Comparison of ENCODE assay signal across 21 mouse cellular contexts in genomic region chr5:124713741-124714140, GRCm38 (mm10). TPM values are rescaled to one million over a fixed set of nuclear protein-coding genes. Genes with fewer than 3 reads are reported as not detected.
DNase-seq lines count a peak whose midpoint lies in the region; ATAC-seq and TF ChIP-seq lines count a peak whose summit lies in the region.
"Had no signal": no experiment of that assay in that cellular context is flagged by ENCODE, and none has a peak within 500 bp of the region (broad histone marks: within the 10 kb centered on the region; RNA-seq: fewer than 3 reads in every experiment).

No protein-coding gene starts in this region.

- H3K4me1 ChIP-seq in kidney, adult 2 months (ENCODE audit: control insufficient read depth, insufficient read depth, low read length) = no peaks in the 10 kb centered on the region
- H3K4me1 ChIP-seq in kidney, embryonic 15.5 days = no peaks in the 10 kb centered on the region
- no peaks in the 10 kb centered on the region for H3K4me1 ChIP-seq in brown adipose tissue, adult 24 weeks (ENCODE audit: control insufficient read depth, insufficient read depth, insufficient read length, low read length)
- H3K4me1 ChIP-seq: embryonic facial prominence, embryonic 10.5 days; forebrain, embryonic 13.5 days; heart, embryonic 13.5 days; hindbrain, embryonic 12.5 days had no signal

- H3K9me3 ChIP-seq in kidney, embryonic 15.5 days (replicated peaks) = no peaks in the 10 kb centered on the region
- H3K9me3 ChIP-seq: forebrain, embryonic 13.5 days; hindbrain, embryonic 12.5 days had no signal

- H3K9ac ChIP-seq in kidney, embryonic 15.5 days = no peak overlapping the region
- H3K9ac ChIP-seq: forebrain, embryonic 13.5 days; forebrain, postnatal 0 days; heart, embryonic 13.5 days; hindbrain, embryonic 12.5 days had no signal

- 60% methylated on average over 5 of the region's 5 CpGs for WGBS in kidney, adult 2 months
- 82% methylated on average over 5 of the region's 5 CpGs for WGBS in kidney, embryonic 15.5 days

- peak; percentile 43 for DNase-seq in kidney, adult 2 months
- DNase-seq in R1 (ENCODE audit: low read depth, low spot score) = peak; percentile 37
- DNase-seq in kidney, postnatal 36 days = peak; percentile 28 to 31
- no peak for DNase-seq in liver
- no peak for DNase-seq in embryo, embryonic 10 days (ENCODE audit: low spot score)
- DNase-seq: adrenal gland, postnatal 14 days; cerebellum, adult 18-20 months; cerebellum, adult 9-11 months; cerebellum, postnatal 36 days; forebrain, postnatal 0 days; gastrocnemius, postnatal 14 days; heart, postnatal 4 days had no signal

- H3K27me3 ChIP-seq in kidney, adult 2 months (replicated peaks; ENCODE audit: control insufficient read depth, insufficient read depth, low read length) = no peaks in the 10 kb centered on the region
- no peaks in the 10 kb centered on the region for H3K27me3 ChIP-seq in kidney, embryonic 15.5 days
- H3K27me3 ChIP-seq: forebrain, embryonic 13.5 days; heart, embryonic 13.5 days; hindbrain, embryonic 12.5 days had no signal

- TF ChIP-seq CTCF in kidney, adult 2 months (conservative IDR thresholded peaks at IDR 0.05; ENCODE audit: insufficient read depth, insufficient read length, low read depth, low read length) = no peak

- peaks cover 2% of the 10 kb centered on the region for H3K36me3 ChIP-seq in kidney, adult 2 months (ENCODE audit: control insufficient read depth, insufficient read depth, low read length)
- H3K36me3 ChIP-seq in kidney, embryonic 15.5 days = peaks cover 83% of the 10 kb centered on the region

- ATAC-seq in kidney, embryonic 15.5 days (replicated peaks; ENCODE audit: low FRiP score) = no peak
- ATAC-seq: activated CD4-positive, CD25-positive, alpha-beta regulatory T cell, adult 4 months; forebrain, embryonic 13.5 days; forebrain, postnatal 0 days; hindbrain, embryonic 16.5 days had no signal

- no peak overlapping the region for H3K4me3 ChIP-seq in kidney, adult 2 months (ENCODE audit: insufficient read depth, low read depth, low read length)
- H3K4me3 ChIP-seq in kidney, embryonic 15.5 days (replicated peaks) = no peak overlapping the region
- no peak overlapping the region for H3K4me3 ChIP-seq in brown adipose tissue, adult 24 weeks (ENCODE audit: insufficient read depth, low read depth, low read length)
- H3K4me3 ChIP-seq: embryonic facial prominence, embryonic 10.5 days; forebrain, embryonic 13.5 days; heart, embryonic 13.5 days; hindbrain, embryonic 12.5 days had no signal

- H3K4me2 ChIP-seq in kidney, embryonic 15.5 days = no peak overlapping the region
- H3K4me2 ChIP-seq: forebrain, embryonic 13.5 days; heart, embryonic 13.5 days; hindbrain, embryonic 12.5 days had no signal

- TF ChIP-seq POLR2A in kidney, adult 2 months (IDR thresholded peaks at IDR 0.05; ENCODE audit: low read depth, low read length) = no peak

- H3K27ac ChIP-seq in kidney, adult 2 months (ENCODE audit: insufficient read depth, low read depth, low read length) = no peak overlapping the region; the same call in 1 of the 2 replicates
- H3K27ac ChIP-seq in kidney, embryonic 15.5 days = no peak overlapping the region
- 0 out of 2 replicates have a peak overlapping the region, but pooled peaks have one; percentile 0 for H3K27ac ChIP-seq in brown adipose tissue, adult 24 weeks (replicated peaks; ENCODE audit: low read depth, low read length)
- H3K27ac ChIP-seq: embryonic facial prominence, embryonic 10.5 days; forebrain, embryonic 13.5 days; heart, embryonic 13.5 days; hindbrain, embryonic 12.5 days had no signal

RNA-seq across cellular contexts. Expression of gene Dnah10, which starts 11.1 kb away (rescaled TPM):
- polyA plus RNA-seq in kidney, adult 2 months (2012; rRNA removed) = 0.15 and 0.25 TPM in 2 replicates
- 0.10 and 0.27 TPM in 2 replicates for polyA plus RNA-seq in kidney, embryonic 15.5 days (2015; fragmentation: Nextera tagmentation; extraction: Ambion mirVana)
- not detected in 2 replicates for polyA plus RNA-seq in brown adipose tissue, adult 24 weeks (2012; ENCODE audit: insufficient read depth, insufficient read length, missing spikeins)
- polyA plus RNA-seq: activated CD4-positive, CD25-positive, alpha-beta regulatory T cell, adult 4 months; G1E had no signal

Comparison
In these comparisons a context has a peak if more than half of its experiments do, and no peak if none do; other contexts are left out.
1. DNase-seq: peak in kidney, adult 2 months (single experiment), R1 (single experiment) and kidney, postnatal 36 days (2 of 2); none in liver (single experiment) and embryo, embryonic 10 days (single experiment).